Mouse (Mus musculus): ENCODE measurements around the gene Dcaf5. TPM values are rescaled to one million over a fixed set of nuclear protein-coding genes. Genes with fewer than 3 reads are reported as not detected.

Gene Dcaf5
- polyA plus RNA-seq, 1 experiment, result 31.9 TPM

GRCm38 (mm10) chr12:80290483-80290882 is 145.9 kb downstream of the Dcaf5 start:
- no peak for DNase-seq
- Histone ChIP-seq H3K27me3 (ENCODE audit: control insufficient read depth, insufficient read depth, low read length) (no peaks in the 10 kb centered on the region), H3K4me1 (replicated peaks; ENCODE audit: control insufficient read depth, insufficient read depth, low read length) (peaks cover 10% of the 10 kb centered on the region), H3K27ac (ENCODE audit: control insufficient read depth, insufficient read depth, low read length) (no peak overlapping the region), H3K4me3 (ENCODE audit: control insufficient read depth, insufficient read depth, low read length) (no peak overlapping the region), H3K36me3 (ENCODE audit: control insufficient read depth, insufficient read depth, low read length) (no peaks in the 10 kb centered on the region)
- TF ChIP-seq POLR2A (IDR thresholded peaks at IDR 0.05; ENCODE audit: control insufficient read depth, extremely low read depth, insufficient read depth, low read length, poor library complexity), result no peak
- TF ChIP-seq CTCF (IDR thresholded peaks at IDR 0.05; ENCODE audit: borderline replicate concordance, control insufficient read depth, extremely low read depth, insufficient read depth, low read length, poor library complexity), result no peak
- 96% methylated on average over 4 of the region's 4 CpGs for WGBS

DNA sequence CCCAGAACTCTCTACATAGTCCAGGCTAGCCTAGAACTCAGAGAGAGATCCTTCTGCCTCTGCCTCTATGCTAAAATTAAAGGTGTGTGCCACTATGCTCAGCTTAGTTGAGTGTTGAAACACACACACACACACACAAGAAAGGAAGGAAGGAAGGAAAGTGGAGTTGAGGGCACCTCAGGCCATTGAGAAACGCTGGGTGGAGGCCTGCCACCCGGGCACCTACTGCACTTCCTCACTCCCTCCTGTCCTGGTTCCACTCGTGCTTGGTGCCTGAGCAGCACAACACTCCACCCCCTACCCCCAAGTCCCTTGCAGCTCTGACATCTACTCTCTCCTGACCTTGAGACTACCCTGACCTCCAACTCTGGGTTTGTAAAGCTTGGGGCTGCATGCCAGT is 146.7 kb downstream of the Dcaf5 start:
- Histone ChIP-seq H3K4me3 (ENCODE audit: control insufficient read depth, insufficient read depth, low read length) (no peak overlapping the region), H3K27ac (ENCODE audit: control insufficient read depth, insufficient read depth, low read length) (no peak overlapping the region), H3K36me3 (ENCODE audit: control insufficient read depth, insufficient read depth, low read length) (no peaks in the 10 kb centered on the region), H3K27me3 (ENCODE audit: control insufficient read depth, insufficient read depth, low read length) (no peaks in the 10 kb centered on the region), H3K4me1 (replicated peaks; ENCODE audit: control insufficient read depth, insufficient read depth, low read length) (peaks cover 10% of the 10 kb centered on the region)
- no peak for DNase-seq
- TF ChIP-seq POLR2A (IDR thresholded peaks at IDR 0.05; ENCODE audit: control insufficient read depth, extremely low read depth, insufficient read depth, low read length, poor library complexity), result no peak
- no peak for TF ChIP-seq CTCF (IDR thresholded peaks at IDR 0.05; ENCODE audit: borderline replicate concordance, control insufficient read depth, extremely low read depth, insufficient read depth, low read length, poor library complexity)
- 24% methylated on average over 3 of the region's 3 CpGs for WGBS

DNA sequence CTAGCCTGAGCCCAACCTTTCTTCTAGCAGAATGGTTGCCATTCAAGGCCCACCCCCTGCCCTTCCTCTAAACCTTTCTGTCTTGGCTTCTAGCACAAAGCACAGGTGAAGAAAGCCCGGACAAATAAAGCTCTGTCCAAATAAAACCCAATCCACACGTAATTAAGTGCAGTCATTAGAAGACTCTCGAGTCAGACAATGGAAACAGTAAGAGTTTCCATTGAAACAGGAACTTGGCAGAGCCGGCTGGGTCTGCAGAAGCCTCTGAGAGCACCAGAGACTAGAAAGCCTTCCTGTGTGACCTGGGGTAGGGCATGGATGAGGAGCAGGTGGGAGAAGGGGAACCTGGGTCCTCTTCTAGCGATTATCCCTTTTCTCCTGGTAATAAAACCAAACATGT is 150.5 kb downstream of the Dcaf5 start:
- no peak for TF ChIP-seq CTCF (IDR thresholded peaks at IDR 0.05; ENCODE audit: borderline replicate concordance, control insufficient read depth, extremely low read depth, insufficient read depth, low read length, poor library complexity)
- TF ChIP-seq POLR2A (IDR thresholded peaks at IDR 0.05; ENCODE audit: control insufficient read depth, extremely low read depth, insufficient read depth, low read length, poor library complexity), result no peak
- H3K4me1 ChIP-seq (replicated peaks; ENCODE audit: control insufficient read depth, insufficient read depth, low read length), result peaks cover 13% of the 10 kb centered on the region
- H3K36me3 ChIP-seq (ENCODE audit: control insufficient read depth, insufficient read depth, low read length), result no peaks in the 10 kb centered on the region
- 38% methylated on average over 5 of the region's 5 CpGs for WGBS
- no peak for DNase-seq
- H3K27ac ChIP-seq (ENCODE audit: control insufficient read depth, insufficient read depth, low read length), result no peak overlapping the region
- no peak overlapping the region for H3K4me3 ChIP-seq (ENCODE audit: control insufficient read depth, insufficient read depth, low read length)
- no peaks in the 10 kb centered on the region for H3K27me3 ChIP-seq (ENCODE audit: control insufficient read depth, insufficient read depth, low read length)

Other genes starting within 250 kb of the Dcaf5 start
- gene Actn1, start 176.2 kb downstream of the Dcaf5 start, polyA plus RNA-seq (2012; rRNA removed), result 153 and 158 TPM in 2 replicates
- gene Exd2, start 26.5 kb upstream of the Dcaf5 start, polyA plus RNA-seq (2012; rRNA removed), result 18.7 and 19.6 TPM in 2 replicates
- gene Galnt16, start 81.7 kb upstream of the Dcaf5 start, polyA plus RNA-seq (2012; rRNA removed), result 0.98 and 1.1 TPM in 2 replicates
- gene Slc39a9, start 207.3 kb upstream of the Dcaf5 start, polyA plus RNA-seq (2012; rRNA removed), result 55.7 and 58.2 TPM in 2 replicates
- 49.6 and 54.4 TPM in 2 replicates for gene Erh, start 207.7 kb upstream of the Dcaf5 start, polyA plus RNA-seq (2012; rRNA removed)

All from thymus, adult 2 months (tissue).